Mouse (Mus musculus): Measurements from ENCODE around the gene Lrrc31.

The Lrrc31 gene

DNA sequence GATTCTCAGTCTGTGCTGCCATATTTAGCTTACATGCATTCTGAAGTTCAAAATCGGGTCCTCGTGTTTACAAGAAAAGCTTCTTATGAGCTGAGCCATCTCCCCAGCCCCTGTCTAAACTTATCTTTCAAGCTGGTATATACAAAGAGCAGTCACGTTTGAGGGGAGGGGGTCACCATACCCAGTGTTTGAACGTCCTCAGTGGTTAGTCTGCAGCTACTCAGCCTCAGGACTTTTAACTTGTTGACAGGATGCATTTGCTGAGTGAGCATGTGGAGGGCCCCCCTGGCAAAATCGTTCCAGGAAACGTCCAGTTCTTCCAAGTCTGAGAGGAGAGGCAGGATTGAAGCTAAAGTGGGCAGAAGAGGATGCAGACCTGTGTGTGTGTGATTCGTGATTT, 8.7 kb downstream of the Lrrc31 start:
- DNase-seq (ENCODE audit: low spot score) = no peak

DNA sequence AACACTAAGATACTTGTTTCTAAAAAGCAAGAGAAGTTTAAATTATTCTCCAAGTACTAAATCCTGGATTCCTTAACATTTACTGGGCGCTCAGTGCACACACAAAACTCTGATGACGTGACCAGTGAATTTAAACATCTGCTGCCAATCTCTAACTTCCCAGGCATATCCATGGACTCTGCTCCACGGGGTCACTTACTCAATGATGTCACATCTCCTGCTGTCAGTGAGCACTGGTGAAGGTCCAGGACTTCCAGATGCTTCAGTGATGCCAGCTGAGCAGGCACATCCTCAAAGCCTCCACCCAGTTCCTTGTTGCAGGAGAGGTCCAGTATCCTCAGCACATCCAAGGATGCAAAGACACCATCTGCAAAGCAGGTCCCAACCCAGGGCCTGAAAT, 12.4 kb downstream of the Lrrc31 start:
- DNase-seq (ENCODE audit: low spot score) = no peak

DNA sequence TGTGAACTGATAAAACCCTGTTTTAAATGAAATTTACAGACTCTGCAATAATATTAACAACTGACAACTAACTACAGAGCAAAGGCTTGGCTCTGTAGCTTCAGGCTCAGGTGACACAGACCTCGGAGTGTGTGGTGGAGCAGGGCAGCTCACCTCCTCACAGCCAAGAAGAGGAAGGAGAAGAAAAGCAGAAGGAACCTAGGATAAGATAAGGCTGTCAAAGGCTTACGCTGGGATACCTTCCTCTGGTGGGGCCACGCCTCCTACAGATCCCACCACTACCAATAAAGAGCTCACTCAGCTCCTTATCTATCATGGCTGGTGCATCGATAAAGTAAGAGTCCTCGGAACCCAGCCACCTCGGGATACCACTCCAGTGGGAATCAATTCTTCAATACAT, 16.5 kb downstream of the Lrrc31 start:
- no peak for DNase-seq (ENCODE audit: low spot score)

DNA sequence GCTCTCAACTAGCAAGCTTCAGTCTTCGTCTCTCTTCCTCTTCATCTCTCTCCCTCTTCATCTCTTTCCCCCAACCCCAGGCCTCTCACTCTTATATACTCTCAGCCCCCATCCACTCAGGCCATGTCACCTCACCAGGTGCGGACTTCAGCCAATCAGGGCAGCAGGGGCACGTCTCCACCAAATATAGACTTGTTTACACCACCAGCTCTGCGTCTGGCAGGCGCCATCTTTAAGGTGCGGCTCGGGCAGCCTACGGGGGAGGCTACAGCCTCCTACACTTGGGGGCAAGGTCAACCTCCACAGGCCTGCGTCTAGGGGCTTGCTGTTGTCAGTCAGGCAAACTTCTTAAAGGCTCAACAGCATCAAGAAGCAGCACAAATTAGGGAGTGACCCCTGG, 41.2 kb downstream of the Lrrc31 start:
- DNase-seq (ENCODE audit: low spot score) = no peak

GRCm38 (mm10) chr3:30655937-30656336, 43.7 kb downstream of the Lrrc31 start:
- DNase-seq (ENCODE audit: low spot score) = no peak

DNA sequence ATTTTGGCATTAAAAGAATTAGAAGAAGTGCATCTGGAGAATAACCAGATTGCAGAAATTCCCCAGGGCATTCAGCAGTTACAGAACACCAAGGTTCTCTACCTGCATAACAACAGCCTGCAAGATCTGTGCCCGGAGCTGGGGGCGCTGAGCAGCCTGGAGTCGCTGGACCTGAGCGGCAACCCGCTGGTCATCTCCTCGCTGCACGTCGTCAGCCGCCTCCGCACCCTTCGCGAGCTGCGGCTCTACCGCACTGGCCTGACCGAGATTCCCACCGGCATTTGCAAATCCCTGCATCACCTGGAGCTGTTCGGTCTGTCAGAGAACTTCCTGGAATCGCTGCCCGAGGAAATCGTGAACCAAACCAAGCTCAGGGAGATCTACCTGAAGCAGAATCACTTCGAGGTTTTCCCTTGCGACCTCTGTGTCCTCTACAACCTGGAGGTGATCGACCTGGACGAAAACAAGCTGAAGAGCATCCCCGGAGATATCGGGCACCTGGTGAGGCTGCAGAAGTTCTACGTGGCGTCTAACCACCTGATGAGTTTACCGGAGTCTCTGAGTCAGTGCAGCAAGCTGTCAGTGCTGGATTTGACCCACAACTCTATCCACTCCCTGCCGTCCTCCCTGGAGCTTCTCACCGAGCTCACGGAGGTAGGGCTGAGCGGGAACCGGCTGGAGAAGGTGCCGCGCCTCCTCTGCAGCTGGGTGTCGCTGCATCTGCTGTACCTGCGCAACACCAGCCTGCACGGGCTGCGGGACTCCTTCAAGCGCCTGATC, 49.4 kb downstream of the Lrrc31 start:
- no peak for DNase-seq (ENCODE audit: low spot score)

DNA sequence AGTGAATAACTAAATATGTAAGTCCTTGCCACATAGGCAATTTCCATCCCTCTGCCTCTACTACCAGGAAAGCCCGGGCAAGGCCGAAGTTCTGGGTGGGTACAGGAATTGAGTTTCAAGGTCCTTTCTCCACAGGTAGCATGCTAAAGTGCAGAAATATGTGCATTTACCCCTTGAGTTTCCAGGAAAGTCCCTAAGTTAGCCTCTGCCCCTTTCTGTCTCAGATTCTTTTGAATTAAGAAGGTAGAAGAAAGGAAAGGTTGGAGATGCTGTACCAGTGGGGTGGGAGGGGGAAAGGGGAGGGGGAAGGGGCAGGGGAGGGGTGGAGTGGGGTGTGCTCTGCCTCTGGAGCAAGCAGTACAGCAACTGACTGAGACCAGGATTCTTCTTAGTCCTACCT, 51.2 kb downstream of the Lrrc31 start:
- DNase-seq (ENCODE audit: low spot score) = no peak

DNA sequence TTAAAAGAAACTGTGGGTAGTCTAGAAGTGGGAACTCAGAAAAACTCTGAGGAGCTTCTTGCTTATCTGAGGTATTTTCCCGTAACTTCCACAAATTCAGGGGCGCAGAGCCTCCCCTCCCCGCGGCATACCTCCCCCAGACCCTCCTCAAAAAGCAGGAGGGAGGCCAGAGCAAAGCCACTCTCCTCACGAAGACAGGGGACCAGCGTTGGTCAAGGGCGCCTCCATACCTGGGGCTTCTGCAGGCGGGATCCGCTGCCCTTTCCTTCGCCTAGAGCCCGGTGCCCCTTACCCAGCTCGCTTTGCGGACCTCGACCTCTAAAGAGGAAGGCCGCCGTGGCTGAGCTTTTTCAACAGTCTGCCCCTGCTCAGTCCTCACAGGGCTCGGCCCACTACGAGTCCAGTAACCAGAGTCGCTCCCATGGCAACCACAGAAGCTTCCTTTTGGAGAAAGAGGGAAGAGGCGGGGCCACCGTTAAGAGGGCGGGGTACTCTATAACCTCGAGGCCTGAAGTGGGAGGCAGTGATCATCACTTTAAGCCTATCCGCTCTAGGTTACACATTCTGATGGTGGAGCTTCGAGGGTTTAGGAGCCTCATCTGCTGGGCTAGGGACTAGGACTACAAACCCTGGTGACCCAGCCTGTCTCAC, 52.1 kb downstream of the Lrrc31 start, which contains the start of gene Lrrc34:
TSS of gene Lrrc34 (minus strand) at position 430 of the 651 bp plus-strand sequence.
- DNase-seq (ENCODE audit: low spot score) = peak; percentile 29

GRCm38 (mm10) chr3:30646761-30647160, 52.9 kb downstream of the Lrrc31 start:
- DNase-seq (ENCODE audit: low spot score) = no peak

DNA sequence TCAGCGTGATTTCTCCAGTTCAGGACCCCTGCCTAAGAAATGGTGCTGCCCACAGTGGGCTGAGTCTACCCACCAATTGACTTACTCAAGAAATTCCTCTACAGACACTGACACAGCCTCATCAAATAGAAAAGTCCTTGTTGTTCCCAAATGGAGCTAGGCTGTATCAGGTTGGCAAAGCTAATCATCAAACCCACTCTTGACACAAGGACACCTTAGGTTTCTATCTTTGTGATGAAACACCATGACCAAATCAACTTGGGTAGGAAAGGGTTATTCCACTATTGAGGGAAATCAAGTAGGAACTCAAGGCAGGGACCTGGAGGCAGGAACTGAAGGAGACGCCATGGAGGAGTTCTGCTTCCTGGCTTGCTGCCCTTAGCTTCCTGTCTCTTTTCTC, 55.4 kb downstream of the Lrrc31 start, which contains the start of gene Lrriq4:
TSS of gene Lrriq4 (plus strand) at position 301 of the 400 bp plus-strand sequence.
- DNase-seq (ENCODE audit: low spot score) = no peak

DNA sequence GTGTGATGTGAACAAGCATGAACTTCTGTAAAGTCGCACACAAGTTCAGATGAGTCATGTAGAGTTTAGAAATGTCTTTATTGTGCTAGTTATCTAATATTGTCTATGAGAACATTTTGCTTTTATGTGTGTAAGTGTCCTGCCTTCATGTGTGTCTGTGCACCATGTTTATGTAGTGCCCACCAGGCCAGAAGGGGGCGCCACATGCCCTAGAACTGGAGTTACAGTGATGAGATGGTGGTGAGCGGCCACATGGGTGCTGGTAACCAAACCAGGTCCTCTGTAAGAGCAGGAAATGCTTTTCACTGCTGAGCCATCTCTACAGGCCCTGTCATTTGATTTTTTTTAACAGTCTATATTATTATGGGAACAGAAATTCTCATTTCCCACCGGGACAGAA, 64.0 kb downstream of the Lrrc31 start:
- DNase-seq (ENCODE audit: low spot score) = no peak

- DNase-seq (ENCODE audit: low spot score) = no peak
Measured at GRCm38 (mm10) chr3:30633681-30634080, 66.0 kb downstream of the Lrrc31 start.
